Mouse (Mus musculus): ENCODE data around the gene Stx2. TPM values are rescaled to one million over a fixed set of nuclear protein-coding genes. Genes with fewer than 3 reads are reported as not detected.

The Stx2 gene
- polyA plus RNA-seq, 1 experiment, result 18.3 TPM

- Histone ChIP-seq H3K4me3 (replicated peaks) (no peak overlapping the region), H3K4me1 (ENCODE audit: control insufficient read depth) (no peaks in the 10 kb centered on the region), H3K9me3 (ENCODE audit: control insufficient read depth, low read length) (peaks cover 21% of the 10 kb centered on the region), H3K27me3 (ENCODE audit: control insufficient read depth) (peaks cover 3% of the 10 kb centered on the region; the same call in 1 of the 2 replicates), H3K36me3 (ENCODE audit: control insufficient read depth) (no peaks in the 10 kb centered on the region)
- no peak for TF ChIP-seq TAL1 (IDR thresholded peaks at IDR 0.05; ENCODE audit: low read length)
- no peak for TF ChIP-seq GATA1 (IDR thresholded peaks at IDR 0.05; ENCODE audit: low read length)
Observed at GRCm38 (mm10) chr5:128947093-128947492, 61.3 kb downstream of the Stx2 start.

- H3K4me3 ChIP-seq (replicated peaks), result no peak overlapping the region
- no peaks in the 10 kb centered on the region for H3K36me3 ChIP-seq (ENCODE audit: control insufficient read depth)
- peaks cover 17% of the 10 kb centered on the region for H3K9me3 ChIP-seq (ENCODE audit: control insufficient read depth, low read length)
- TF ChIP-seq TAL1 (IDR thresholded peaks at IDR 0.05; ENCODE audit: low read length) (no peak), GATA1 (IDR thresholded peaks at IDR 0.05; ENCODE audit: low read length) (no peak)
- no peaks in the 10 kb centered on the region for H3K27me3 ChIP-seq (ENCODE audit: control insufficient read depth)
- H3K4me1 ChIP-seq (ENCODE audit: control insufficient read depth), result no peaks in the 10 kb centered on the region
Observed at GRCm38 (mm10) chr5:128940436-128940835, 67.9 kb downstream of the Stx2 start.

GRCm38 (mm10) chr5:128935359-128935899 lies 72.9 kb downstream of the Stx2 start:
- Histone ChIP-seq H3K9me3 (ENCODE audit: control insufficient read depth, low read length) (peaks cover 6% of the 10 kb centered on the region), H3K4me1 (ENCODE audit: control insufficient read depth) (no peaks in the 10 kb centered on the region), H3K4me3 (replicated peaks) (no peak overlapping the region), H3K36me3 (ENCODE audit: control insufficient read depth) (no peaks in the 10 kb centered on the region), H3K27me3 (ENCODE audit: control insufficient read depth) (no peaks in the 10 kb centered on the region)
- no peak for TF ChIP-seq TAL1 (IDR thresholded peaks at IDR 0.05; ENCODE audit: low read length)
- no peak for TF ChIP-seq GATA1 (IDR thresholded peaks at IDR 0.05; ENCODE audit: low read length)

Other genes with a start within 250 kb of the Stx2 start
- not detected in 2 replicates for gene Rimbp2, start 55.1 kb downstream of the Stx2 start, polyA plus RNA-seq (2012)
- 624 and 816 TPM in 2 replicates for gene Ran, start 11.5 kb upstream of the Stx2 start, polyA plus RNA-seq (2012)
- gene Adgrd1, start 88.2 kb upstream of the Stx2 start, polyA plus RNA-seq (2012), result not detected in 2 replicates

Data from erythroblast, embryonic 14.5 days (primary cell).